In genomic region chr15:84069455-84070050, GRCm38 (mm10) we compare ENCODE assay signal across 13 mouse cellular contexts. TPM values are rescaled to one million over a fixed set of nuclear protein-coding genes. Genes with fewer than 3 reads are reported as not detected.
DNase-seq lines count a peak whose midpoint lies in the region; ATAC-seq and TF ChIP-seq lines count a peak whose summit lies in the region.
"Had no signal": no experiment of that assay in that cellular context is flagged by ENCODE, and none has a peak within 500 bp of the region (broad histone marks: within the 10 kb centered on the region; RNA-seq: fewer than 3 reads in every experiment).

No protein-coding gene starts in this region.

- TF ChIP-seq POLR2A in heart, adult 2 months (IDR thresholded peaks at IDR 0.05; ENCODE audit: insufficient read depth, low read depth, low read length), result no peak

- no peak for DNase-seq in heart, adult 2 months
- DNase-seq in urinary bladder, postnatal 10 days (ENCODE audit: low spot score), result no peak
- no peak for DNase-seq in frontal cortex, postnatal 36 days (ENCODE audit: low spot score in 2 of 2)
- no peak for DNase-seq in right cerebral cortex, postnatal 10 days (ENCODE audit: low spot score in 2 of 2)
- DNase-seq: cerebellum, adult 11 months had no signal

- intact Hi-C loops in heart, adult 2 months (cut with DNase I), result no loop called here

- no peak for ATAC-seq in heart, embryonic 13.5 days (ENCODE audit: extremely low read depth, insufficient number of reproducible peaks, low FRiP score, low TSS enrichment)
- ATAC-seq in embryonic facial prominence, embryonic 13.5 days (ENCODE audit: insufficient number of reproducible peaks, insufficient read depth, low FRiP score, low TSS enrichment, low read depth), result no peak
- no peak for ATAC-seq in hindbrain, embryonic 13.5 days (ENCODE audit: low FRiP score)
- ATAC-seq in midbrain, embryonic 13.5 days, result no peak

- peak overlapping the region; percentile 21; the same call in 1 of the 2 replicates for H3K4me2 ChIP-seq in heart, embryonic 13.5 days
- peak overlapping the region; percentile 39 for H3K4me2 ChIP-seq in embryonic facial prominence, embryonic 13.5 days
- peak overlapping the region; percentile 35; the same call in 1 of the 2 replicates for H3K4me2 ChIP-seq in hindbrain, embryonic 13.5 days
- peak overlapping the region; percentile 30 for H3K4me2 ChIP-seq in midbrain, embryonic 13.5 days (replicated peaks)
- H3K4me2 ChIP-seq: liver, embryonic 15.5 days had no signal

- peaks cover 8% of the 10 kb centered on the region; the same call in 1 of the 2 replicates for H3K4me1 ChIP-seq in heart, embryonic 13.5 days
- H3K4me1 ChIP-seq in heart, adult 2 months (ENCODE audit: control insufficient read depth, insufficient read depth, low read length), result no peaks in the 10 kb centered on the region
- H3K4me1 ChIP-seq in embryonic facial prominence, embryonic 13.5 days, result peaks cover 15% of the 10 kb centered on the region
- peaks cover 29% of the 10 kb centered on the region for H3K4me1 ChIP-seq in hindbrain, embryonic 13.5 days (replicated peaks)
- H3K4me1 ChIP-seq in midbrain, embryonic 13.5 days (replicated peaks), result peaks cover 33% of the 10 kb centered on the region
- H3K4me1 ChIP-seq: liver, embryonic 15.5 days had no signal

- no peak overlapping the region for H3K9ac ChIP-seq in heart, embryonic 13.5 days
- no peak overlapping the region for H3K9ac ChIP-seq in heart, adult 2 months (ENCODE audit: low read depth, low read length)
- no peak overlapping the region for H3K9ac ChIP-seq in embryonic facial prominence, embryonic 13.5 days
- peak overlapping the region; percentile 14; the same call in 1 of the 2 replicates for H3K9ac ChIP-seq in hindbrain, embryonic 13.5 days
- 0 out of 2 replicates have a peak overlapping the region, but pooled peaks have one; percentile 25 for H3K9ac ChIP-seq in midbrain, embryonic 13.5 days (replicated peaks)
- H3K9ac ChIP-seq: liver, embryonic 15.5 days had no signal

- no peaks in the 10 kb centered on the region for H3K36me3 ChIP-seq in heart, embryonic 13.5 days
- H3K36me3 ChIP-seq in heart, adult 2 months (ENCODE audit: control insufficient read depth, insufficient read depth, low read length), result no peaks in the 10 kb centered on the region
- H3K36me3 ChIP-seq in embryonic facial prominence, embryonic 13.5 days, result no peaks in the 10 kb centered on the region
- no peaks in the 10 kb centered on the region for H3K36me3 ChIP-seq in hindbrain, embryonic 13.5 days
- H3K36me3 ChIP-seq in midbrain, embryonic 13.5 days, result no peaks in the 10 kb centered on the region
- H3K36me3 ChIP-seq: liver, embryonic 15.5 days had no signal

- peaks cover 97% of the 10 kb centered on the region for H3K27me3 ChIP-seq in heart, embryonic 13.5 days (replicated peaks)
- H3K27me3 ChIP-seq in heart, adult 2 months (ENCODE audit: control insufficient read depth, insufficient read depth, low read length), result peaks cover 10% of the 10 kb centered on the region; the same call in 1 of the 2 replicates
- H3K27me3 ChIP-seq in embryonic facial prominence, embryonic 13.5 days, result peaks cover 85% of the 10 kb centered on the region
- H3K27me3 ChIP-seq in hindbrain, embryonic 13.5 days, result peaks cover 67% of the 10 kb centered on the region
- H3K27me3 ChIP-seq in midbrain, embryonic 13.5 days, result peaks cover 63% of the 10 kb centered on the region

- peaks cover 7% of the 10 kb centered on the region for H3K9me3 ChIP-seq in heart, embryonic 13.5 days
- H3K9me3 ChIP-seq in embryonic facial prominence, embryonic 13.5 days, result peaks cover 5% of the 10 kb centered on the region
- H3K9me3 ChIP-seq in hindbrain, embryonic 13.5 days, result peaks cover 6% of the 10 kb centered on the region; the same call in 1 of the 2 replicates
- H3K9me3 ChIP-seq in midbrain, embryonic 13.5 days, result peaks cover 5% of the 10 kb centered on the region; the same call in 1 of the 2 replicates

- WGBS in heart, embryonic 13.5 days, result 8% methylated on average over 16 of the region's 16 CpGs
- WGBS in heart, adult 2 months, result 10% methylated on average over 16 of the region's 16 CpGs
- WGBS in embryonic facial prominence, embryonic 13.5 days, result 8% methylated on average over 16 of the region's 16 CpGs
- WGBS in hindbrain, embryonic 13.5 days, result 10% methylated on average over 16 of the region's 16 CpGs
- WGBS in midbrain, embryonic 13.5 days, result 8% methylated on average over 16 of the region's 16 CpGs

- no peak for TF ChIP-seq EP300 in heart, adult 2 months (IDR thresholded peaks at IDR 0.05; ENCODE audit: insufficient read depth, low read depth, low read length)

- H3K4me3 ChIP-seq in heart, embryonic 13.5 days, result no peak overlapping the region
- no peak overlapping the region for H3K4me3 ChIP-seq in heart, adult 2 months
- no peak overlapping the region for H3K4me3 ChIP-seq in embryonic facial prominence, embryonic 13.5 days
- H3K4me3 ChIP-seq in hindbrain, embryonic 13.5 days, result no peak overlapping the region
- H3K4me3 ChIP-seq in midbrain, embryonic 13.5 days (replicated peaks), result no peak overlapping the region
- H3K4me3 ChIP-seq: liver, embryonic 15.5 days had no signal

- H3K79me2 ChIP-seq in heart, adult 2 months (replicated peaks; ENCODE audit: control insufficient read depth, insufficient read depth, low read length), result no peaks in the 10 kb centered on the region

- H3K27ac ChIP-seq in heart, embryonic 13.5 days (replicated peaks), result no peak overlapping the region
- H3K27ac ChIP-seq in heart, adult 2 months, result no peak overlapping the region
- no peak overlapping the region for H3K27ac ChIP-seq in embryonic facial prominence, embryonic 13.5 days
- H3K27ac ChIP-seq in hindbrain, embryonic 13.5 days, result no peak overlapping the region; the same call in 1 of the 2 replicates
- H3K27ac ChIP-seq in midbrain, embryonic 13.5 days, result peak overlapping the region; percentile 39; the same call in 1 of the 2 replicates
- H3K27ac ChIP-seq: liver, embryonic 15.5 days had no signal

- TF ChIP-seq CTCF in heart, adult 2 months (IDR thresholded peaks at IDR 0.05), result no peak

RNA-seq across cellular contexts. Expression of gene Efcab6, which starts 4.4 kb away (rescaled TPM):
- 0.15 TPM in 1 of 2 replicates, not detected in the other for polyA plus RNA-seq in heart, embryonic 13.5 days (2015; fragmentation: Nextera tagmentation; extraction: Ambion mirVana)
- total RNA-seq in heart, adult 2 months (2021), result not detected
- polyA plus RNA-seq in heart, adult 2 months (2012; rRNA removed), result 0.06 and 0.18 TPM in 2 replicates
- polyA plus RNA-seq in embryonic facial prominence, embryonic 13.5 days (2015; fragmentation: Nextera tagmentation; extraction: Ambion mirVana), result 0.08 TPM in 2 replicates
- polyA plus RNA-seq in hindbrain, embryonic 13.5 days (2015; fragmentation: Nextera tagmentation; extraction: Ambion mirVana), result 0.27 and 0.31 TPM in 2 replicates
- 0.57 and 0.85 TPM in 2 replicates for polyA plus RNA-seq in midbrain, embryonic 13.5 days (2015; fragmentation: Nextera tagmentation; extraction: Ambion mirVana)
- total RNA-seq: megakaryocyte progenitor cell, adult 5-6 weeks had no signal
- polyA plus RNA-seq: liver, embryonic 15.5 days had no signal

RNA-seq across cellular contexts. Expression of gene Sult4a1, which starts 36.0 kb away (rescaled TPM):
- 0.45 and 0.70 TPM in 2 replicates for polyA plus RNA-seq in heart, embryonic 13.5 days (2015; fragmentation: Nextera tagmentation; extraction: Ambion mirVana)
- under 1 TPM in 1 of 2 experiments, not detected in 1; 0.20 TPM for total RNA-seq in heart, adult 2 months (2021)
- 0.86 and 0.91 TPM in 2 replicates for polyA plus RNA-seq in heart, adult 2 months (2012; rRNA removed)
- 5.1 and 6.5 TPM in 2 replicates for polyA plus RNA-seq in embryonic facial prominence, embryonic 13.5 days (2015; fragmentation: Nextera tagmentation; extraction: Ambion mirVana)
- polyA plus RNA-seq in hindbrain, embryonic 13.5 days (2015; fragmentation: Nextera tagmentation; extraction: Ambion mirVana), result 73.2 and 73.7 TPM in 2 replicates
- polyA plus RNA-seq in midbrain, embryonic 13.5 days (2015; fragmentation: Nextera tagmentation; extraction: Ambion mirVana), result 42.1 and 44.4 TPM in 2 replicates
- total RNA-seq: megakaryocyte progenitor cell, adult 5-6 weeks had no signal

RNA-seq across cellular contexts. Expression of gene Pnpla5, which starts 53.4 kb away (rescaled TPM):
- not detected in 2 replicates for polyA plus RNA-seq in heart, embryonic 13.5 days (2015; fragmentation: Nextera tagmentation; extraction: Ambion mirVana)
- not detected for total RNA-seq in heart, adult 2 months (2021)
- polyA plus RNA-seq in heart, adult 2 months (2012; rRNA removed), result 0.15 TPM in 1 of 2 replicates, not detected in the other
- not detected in 2 replicates for polyA plus RNA-seq in embryonic facial prominence, embryonic 13.5 days (2015; fragmentation: Nextera tagmentation; extraction: Ambion mirVana)
- not detected in 2 replicates for polyA plus RNA-seq in hindbrain, embryonic 13.5 days (2015; fragmentation: Nextera tagmentation; extraction: Ambion mirVana)
- not detected in 2 replicates for polyA plus RNA-seq in midbrain, embryonic 13.5 days (2015; fragmentation: Nextera tagmentation; extraction: Ambion mirVana)
- total RNA-seq: layer of hippocampus, postnatal 25 days; megakaryocyte progenitor cell, adult 5-6 weeks had no signal
- polyA plus RNA-seq: liver, embryonic 15.5 days; urinary bladder, adult 2 months had no signal

Comparison
In these comparisons a context has a peak if more than half of its experiments do, and no peak if none do; other contexts are left out.
1. H3K9ac ChIP-seq: peak in hindbrain, embryonic 13.5 days (single experiment) and midbrain, embryonic 13.5 days (single experiment); none in heart, embryonic 13.5 days (single experiment), heart, adult 2 months (single experiment) and embryonic facial prominence, embryonic 13.5 days (single experiment).
2. Peak in every context shown above with its lines, with median percentiles within 50 percentile points of each other: H3K4me2 ChIP-seq.